Mouse (Mus musculus): ENCODE measurements at regions not wholly inside any gene's neighbourhood (a gene's known extent, or its start where the extent isn't known, plus 50 kb on each side); places are given as distances from the start of the nearest gene placed in this dataset.
A peak's percentile ranks its signal among the peaks of the same experiment; 100 is the strongest.

GRCm38 (mm10) chr14:98728863-98729262 is 265.3 kb downstream of the Rpl36a-ps1 start:
- DNase-seq, result no peak

- no peak for DNase-seq
Observed at GRCm38 (mm10) chr14:98722481-98722880, 271.6 kb downstream of the Rpl36a-ps1 start.

- no peak for DNase-seq
Observed at GRCm38 (mm10) chr14:98721033-98721432, 273.1 kb downstream of the Rpl36a-ps1 start.

DNA sequence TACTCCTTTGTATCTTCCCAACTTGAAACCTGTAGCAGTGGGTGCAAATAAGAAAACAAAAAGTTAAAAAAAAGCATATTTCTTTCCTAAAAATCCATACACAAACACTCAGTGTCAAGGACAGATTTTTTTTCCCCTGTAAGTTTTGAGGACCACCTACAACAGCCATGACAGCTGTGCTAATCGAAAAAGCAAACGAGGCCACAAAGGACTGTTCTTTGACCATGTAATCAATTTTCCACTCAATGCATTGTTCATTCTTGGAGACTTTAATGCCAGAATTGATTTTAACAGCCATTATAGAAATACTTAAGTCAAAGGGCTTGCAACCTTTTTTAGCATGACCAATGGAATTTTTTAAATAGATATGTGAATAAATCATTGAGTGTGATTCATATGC is 286.1 kb downstream of the Rpl36a-ps1 start:
- DNase-seq, result no peak

GRCm38 (mm10) chr14:98707574-98707973 is 286.5 kb downstream of the Rpl36a-ps1 start:
- DNase-seq, result no peak

DNA sequence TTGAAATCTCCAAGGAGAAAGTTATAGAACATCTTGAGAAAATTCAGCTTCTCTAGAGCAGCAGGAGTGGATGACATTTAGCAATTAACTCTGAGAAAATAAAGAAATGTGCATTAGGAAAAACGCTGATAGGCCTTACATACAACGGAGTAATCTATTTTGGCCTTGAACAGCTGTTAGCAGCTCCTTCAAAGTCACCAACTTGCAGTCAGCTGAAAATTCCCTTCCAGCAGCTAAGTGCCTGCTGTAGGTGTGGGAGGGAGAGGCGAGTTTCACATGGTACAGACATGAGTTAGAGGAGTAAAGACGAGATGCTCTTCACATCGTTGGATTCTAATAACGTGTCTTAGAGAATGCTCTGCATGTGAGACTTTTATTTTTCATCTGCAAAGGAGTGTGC is 290.8 kb downstream of the Rpl36a-ps1 start:
- no peak for DNase-seq

GRCm38 (mm10) chr14:98656533-98656932 is 337.6 kb downstream of the Rpl36a-ps1 start:
- DNase-seq, result no peak

GRCm38 (mm10) chr14:98654191-98654809 is 339.8 kb downstream of the Rpl36a-ps1 start:
- no peak for DNase-seq

GRCm38 (mm10) chr14:98651221-98651620 is 342.9 kb downstream of the Rpl36a-ps1 start:
- no peak for DNase-seq

DNA sequence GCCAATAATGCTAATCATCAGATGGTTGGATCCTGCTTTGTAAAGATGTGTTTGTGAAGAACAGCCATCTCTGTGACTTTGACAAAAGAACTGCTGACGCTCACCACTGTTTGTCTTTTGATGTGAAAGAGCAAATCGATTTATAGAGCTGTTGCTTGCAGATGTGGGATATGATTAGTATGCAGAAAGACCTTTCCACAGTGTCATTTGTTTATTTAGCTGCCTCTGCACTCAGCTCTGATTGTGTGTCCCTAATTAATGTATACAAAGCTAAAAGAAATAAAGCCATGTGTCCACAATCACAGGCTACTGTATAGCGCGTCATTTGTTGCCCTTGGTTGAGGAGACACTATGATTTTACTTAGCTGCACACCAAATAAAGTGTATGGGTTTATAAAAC is 343.6 kb downstream of the Rpl36a-ps1 start:
- no peak for DNase-seq

DNA sequence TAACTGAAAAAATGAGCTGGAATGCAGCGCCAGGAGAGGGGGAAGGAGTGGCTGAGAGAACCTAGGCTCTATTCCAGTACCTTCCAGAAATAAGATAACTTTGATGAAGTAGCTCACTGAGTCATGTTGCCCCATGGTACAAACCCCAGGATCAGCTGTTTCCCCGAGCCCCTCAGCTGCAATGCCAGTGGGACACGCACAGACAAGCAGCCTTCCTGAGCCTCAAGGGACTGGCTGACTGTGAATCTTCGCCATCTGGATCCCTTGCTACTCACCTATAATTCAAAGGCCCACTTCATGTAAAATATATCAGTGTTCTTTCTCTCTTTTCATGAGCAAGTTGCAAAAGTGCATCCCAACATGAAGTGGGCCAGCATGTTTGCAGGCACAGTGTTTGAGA is 346.5 kb downstream of the Rpl36a-ps1 start:
- no peak for DNase-seq

DNA sequence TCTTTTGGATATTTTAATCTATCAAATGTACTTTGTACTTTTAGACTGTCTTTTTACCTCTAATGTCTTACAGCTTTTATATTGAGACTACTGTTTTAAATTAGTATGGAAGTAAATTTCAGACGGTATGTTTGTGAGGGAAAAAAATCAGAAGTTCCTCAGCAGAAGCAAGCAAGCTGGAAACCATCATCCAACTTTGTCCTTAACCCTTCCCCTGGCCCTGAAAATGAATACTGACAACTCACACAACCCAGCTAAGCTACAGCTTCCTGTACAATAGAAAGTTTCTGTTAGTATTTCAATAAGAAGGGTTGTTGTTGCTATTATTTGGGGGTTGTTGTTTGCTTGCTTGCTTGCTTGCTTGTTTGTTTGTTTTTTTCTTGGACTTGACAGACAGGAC is 350.4 kb downstream of the Rpl36a-ps1 start:
- DNase-seq, result no peak

DNA sequence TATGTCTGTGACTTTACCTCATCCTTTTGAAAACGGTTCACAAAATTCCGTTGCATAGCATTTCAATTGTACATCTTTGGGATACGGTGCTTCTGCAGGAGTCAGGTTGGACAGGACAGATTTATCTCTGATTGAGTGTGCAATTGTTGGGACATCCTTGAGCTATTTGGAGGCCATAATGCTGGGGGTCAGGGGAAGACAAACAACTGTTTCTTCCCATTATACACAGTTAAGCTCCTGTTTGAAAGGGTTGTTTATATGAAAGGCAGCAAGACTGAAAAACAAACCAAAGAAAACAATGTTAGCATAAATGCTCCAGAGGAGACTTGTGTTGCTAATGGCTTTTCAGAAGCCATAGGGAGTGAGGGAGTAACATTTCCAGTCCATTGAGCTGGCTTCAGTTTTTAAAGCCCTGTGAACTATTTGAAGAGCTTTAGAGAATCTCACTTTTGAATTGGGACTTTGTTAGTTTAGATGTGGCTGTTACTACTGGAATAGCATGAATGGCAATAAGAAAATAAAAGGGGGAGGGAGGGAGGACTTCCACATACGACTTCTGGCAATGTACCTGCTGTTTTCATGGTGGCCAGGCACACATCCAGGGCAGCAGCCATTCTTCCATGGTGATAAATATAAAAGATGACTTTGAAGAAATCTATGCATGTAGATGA is 351.3 kb downstream of the Rpl36a-ps1 start:
- no peak for DNase-seq

GRCm38 (mm10) chr14:98629026-98629425 is 365.1 kb downstream of the Rpl36a-ps1 start:
- no peak for DNase-seq

DNA sequence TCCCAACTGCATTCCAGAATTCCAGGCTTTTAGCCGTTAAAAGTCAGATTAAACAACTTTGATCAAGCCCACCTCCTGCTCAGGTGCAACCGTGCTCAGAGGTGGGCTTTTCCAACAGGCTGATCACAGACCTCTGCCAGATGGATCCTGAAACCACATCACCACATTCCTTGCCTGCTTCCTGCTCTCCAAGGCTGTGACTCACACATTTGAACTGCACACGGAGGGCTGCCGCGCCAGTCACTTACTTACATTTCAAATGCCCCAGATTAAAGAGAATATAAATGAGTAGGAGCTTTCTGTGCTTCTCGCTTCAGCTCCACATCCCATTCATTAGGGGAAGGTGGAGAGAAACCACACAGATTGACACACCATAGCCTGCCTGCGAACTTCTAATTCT is 367.6 kb downstream of the Rpl36a-ps1 start:
- no peak for DNase-seq

- DNase-seq, result no peak
Observed at GRCm38 (mm10) chr14:98625867-98626266, 368.3 kb downstream of the Rpl36a-ps1 start.

DNA sequence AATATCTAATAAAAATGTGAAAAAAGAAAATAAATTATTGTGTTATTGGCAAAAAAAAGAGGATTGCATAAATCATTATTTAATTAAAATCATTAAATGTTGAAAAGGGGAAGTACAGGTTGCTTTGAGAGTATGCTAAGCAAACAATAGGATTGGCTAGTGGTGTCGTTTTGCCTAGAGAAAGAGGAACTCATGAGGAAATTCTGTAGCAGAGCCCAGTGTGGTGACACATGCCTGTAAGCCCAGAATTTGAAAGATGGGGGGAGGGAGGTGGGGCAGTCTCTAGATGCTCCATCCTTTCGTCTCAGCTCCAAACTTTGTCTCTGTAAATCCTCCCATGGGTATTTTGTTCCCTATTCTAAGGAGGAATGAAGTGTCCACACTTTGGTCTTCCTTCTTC is 388.3 kb downstream of the Rpl36a-ps1 start:
- no peak for DNase-seq

- DNase-seq, result no peak
Observed at GRCm38 (mm10) chr14:98596252-98596651, 397.9 kb downstream of the Rpl36a-ps1 start.

- peak; percentile 13 for DNase-seq
Observed at GRCm38 (mm10) chr14:98589846-98590245, 404.3 kb downstream of the Rpl36a-ps1 start.

DNA sequence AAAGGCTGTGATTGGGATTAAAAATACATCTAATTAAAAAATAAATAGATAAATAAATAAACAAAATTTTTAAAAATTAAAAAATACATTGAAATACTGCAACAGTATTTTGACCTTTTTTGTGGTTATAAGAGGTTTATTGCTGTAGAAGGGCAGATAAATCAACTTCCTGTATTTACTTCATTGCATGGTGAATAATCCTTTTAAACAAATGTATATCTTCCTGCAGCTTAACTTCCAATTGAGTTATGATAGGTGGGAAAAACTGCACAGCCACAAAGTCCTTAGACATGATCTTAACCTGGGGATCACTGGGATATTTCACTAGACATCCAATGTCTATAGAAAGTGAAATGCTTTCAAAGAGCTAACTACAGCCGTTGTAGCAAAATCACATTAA is 402.1 kb upstream of the Dach1 start:
- DNase-seq, result no peak

GRCm38 (mm10) chr14:98562002-98562401 is 392.4 kb upstream of the Dach1 start:
- no peak for DNase-seq

GRCm38 (mm10) chr14:98539792-98540191 is 370.2 kb upstream of the Dach1 start:
- DNase-seq, result no peak

- DNase-seq, result no peak
Observed at GRCm38 (mm10) chr14:98538267-98538666, 368.7 kb upstream of the Dach1 start.

DNA sequence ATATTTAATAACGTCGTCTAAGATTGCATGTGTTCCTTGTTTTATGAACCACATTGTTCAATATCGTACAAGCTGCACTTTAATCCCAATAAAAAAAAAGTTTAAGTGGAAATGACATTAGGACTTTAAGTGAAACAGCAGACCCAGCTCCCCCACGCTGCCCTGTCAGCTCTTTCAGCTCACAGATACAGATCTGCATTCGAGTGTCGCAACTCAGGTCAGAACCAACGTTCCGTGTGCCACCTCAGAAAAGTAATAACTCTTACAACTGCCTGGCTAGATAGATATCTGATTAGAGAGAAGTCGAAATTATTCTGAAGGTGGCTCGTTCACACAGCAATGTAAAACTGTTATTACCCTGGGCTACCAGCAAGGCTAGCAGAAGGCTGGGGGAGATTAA is 364.0 kb upstream of the Dach1 start:
- DNase-seq, result no peak

Measured in gastrocnemius, postnatal 10 days (tissue).